Mouse (Mus musculus) ES-E14 (cell line): ENCODE results near the gene Atp5g1.

Experiments used
- CHD2 ChIP-seq: IDR thresholded peaks from 2 replicates; pipeline ENCODE4 v1.6.1; 2014; ENCODE audit warnings: mild to moderate bottlenecking, low read depth, low read length, inconsistent platforms
- HCFC1 ChIP-seq: IDR thresholded peaks from 2 replicates; pipeline ENCODE4 v1.6.1; 2012; ENCODE audit warnings: low read length, inconsistent platforms, borderline replicate concordance; ENCODE audit not compliant: insufficient read depth
- MAFK ChIP-seq: IDR thresholded peaks from 2 replicates; pipeline ENCODE4 v1.6.1; 2014; ENCODE audit warnings: mild to moderate bottlenecking, low read depth, low read length, inconsistent platforms; ENCODE audit not compliant: insufficient read depth
- ZC3H11A ChIP-seq: IDR thresholded peaks from 2 replicates; pipeline ENCODE4 v1.6.1; 2012; ENCODE audit warnings: low read depth, mild to moderate bottlenecking, inconsistent platforms, low read length, borderline replicate concordance
- ZNF384 ChIP-seq: IDR thresholded peaks from 2 replicates; pipeline ENCODE4 v1.6.1; 2012; ENCODE audit warnings: low read depth, low read length, inconsistent platforms

DNA sequence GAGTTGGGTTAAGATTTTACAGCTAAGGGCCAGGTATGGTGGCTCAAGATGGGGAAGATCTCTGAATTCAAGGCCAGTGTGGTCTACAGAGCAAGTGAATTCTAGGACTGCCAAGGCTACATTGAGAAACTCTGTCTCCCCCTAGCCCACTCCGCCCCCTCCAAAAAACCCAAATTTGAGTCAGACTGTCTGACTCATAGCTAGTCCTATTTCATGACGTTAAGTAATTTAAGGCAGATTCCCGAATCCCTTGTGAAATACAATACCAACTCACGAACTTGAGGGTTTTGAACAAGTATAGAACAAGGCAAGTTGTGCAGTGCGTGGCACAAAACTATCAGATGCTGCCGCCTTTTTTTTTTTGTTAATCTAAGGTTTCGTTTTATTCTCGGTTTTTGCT is 41.4 kb downstream of the Atp5g1 start:
- TF ChIP-seq CHD2 (no peak), HCFC1 (no peak), ZC3H11A (no peak), ZNF384 (no peak), MAFK (no peak)
